Mouse (Mus musculus) C2C12 (cell line): Measurements from ENCODE around the gene Pglyrp1. TPM values are rescaled to one million over a fixed set of nuclear protein-coding genes. Genes with fewer than 3 reads are reported as not detected.

Experiments used
- H3K27me3 ChIP-seq: one replicate; pipeline ENCODE4 v1.6.1; 2011; ENCODE audit not compliant: control insufficient read depth, insufficient read depth, insufficient read length
- H3K36me3 ChIP-seq: one replicate; pipeline ENCODE4 v1.6.1; 2011; ENCODE audit not compliant: control insufficient read depth, insufficient read depth
- H3K4me3 ChIP-seq: one replicate; pipeline ENCODE4 v1.5.1; 2011; ENCODE audit warnings: mild to moderate bottlenecking, control low read depth; ENCODE audit not compliant: poor library complexity, insufficient read depth, severe bottlenecking
- H3K79me2 ChIP-seq: one replicate; pipeline ENCODE4 v1.6.1; 2011; ENCODE audit not compliant: control insufficient read depth, insufficient read depth
- H3K79me3 ChIP-seq: one replicate; pipeline ENCODE4 v1.6.1; 2011; ENCODE audit warnings: low read depth, control low read depth
- H3ac ChIP-seq: one replicate; pipeline ENCODE3; 2011; ENCODE audit warnings: low read depth; ENCODE audit not compliant: control insufficient read depth, insufficient read length
- CEBPB ChIP-seq: IDR thresholded peaks from one replicate; pipeline ENCODE4 v1.6.1; 2011; ENCODE audit warnings: low read depth, mild to moderate bottlenecking, control low read depth, moderate library complexity
- CTCF ChIP-seq: IDR thresholded peaks from one replicate; pipeline ENCODE4 v1.5.1; 2011; ENCODE audit not compliant: control insufficient read depth, insufficient read depth, insufficient read length
- FOSL1 ChIP-seq: IDR thresholded peaks from one replicate; pipeline ENCODE4 v1.8.0; 2011; ENCODE audit warnings: mild to moderate bottlenecking, low read length; ENCODE audit not compliant: poor library complexity, insufficient read depth, severe bottlenecking
- MAX ChIP-seq: IDR thresholded peaks from one replicate; pipeline ENCODE4 v1.6.1; 2011; ENCODE audit warnings: mild to moderate bottlenecking, control low read depth
- MYOD1 ChIP-seq: IDR thresholded peaks from one replicate; pipeline ENCODE4 v1.6.1; 2011; ENCODE audit warnings: low read depth; ENCODE audit not compliant: control insufficient read depth, insufficient read length
- MYOG ChIP-seq: IDR thresholded peaks from one replicate; pipeline ENCODE4 v1.6.1; 2011; ENCODE audit not compliant: control insufficient read depth, insufficient read length; ENCODE audit errors: extremely low read depth
- USF1 ChIP-seq: IDR thresholded peaks from one replicate; pipeline ENCODE4 v1.6.1; 2011; ENCODE audit warnings: low read depth, mild to moderate bottlenecking, control low read depth, moderate library complexity
- polyA plus RNA-seq: library from polyadenylated mRNA; unstranded; fragments of >200 nt; fragmentation: generic; extraction: Trizol; gene quantifications from one replicate; pipeline ENCODE4 v1.2.1, GENCODE M21; 2012; ENCODE audit warnings: missing spikeins

The Pglyrp1 gene
- polyA plus RNA-seq, 1 experiment, result 0.05 TPM

- peaks cover 41% of the 10 kb centered on the region for H3K27me3 ChIP-seq
- no peaks in the 10 kb centered on the region for H3K36me3 ChIP-seq
- no peak overlapping the region for H3K4me3 ChIP-seq
- H3ac ChIP-seq, result no peak overlapping the region
- TF ChIP-seq CTCF, result no peak
- TF ChIP-seq MAX, result no peak
- no peak for TF ChIP-seq MYOD1
- no peak for TF ChIP-seq CEBPB
- no peak for TF ChIP-seq MYOG
- TF ChIP-seq USF1, result no peak
- TF ChIP-seq FOSL1, result no peak
- no peaks in the 10 kb centered on the region for H3K79me3 ChIP-seq
- no peaks in the 10 kb centered on the region for H3K79me2 ChIP-seq
These were observed 55.1 kb downstream of the Pglyrp1 start for GRCm38 (mm10) chr7:18926041-18926790.

GRCm38 (mm10) chr7:18926911-18927310 is 55.8 kb downstream of the Pglyrp1 start:
- Histone ChIP-seq H3K4me3 (no peak overlapping the region), H3K36me3 (no peaks in the 10 kb centered on the region), H3K79me3 (no peaks in the 10 kb centered on the region), H3K27me3 (peaks cover 41% of the 10 kb centered on the region), H3K79me2 (no peaks in the 10 kb centered on the region), H3ac (no peak overlapping the region)
- TF ChIP-seq USF1, result no peak
- no peak for TF ChIP-seq FOSL1
- TF ChIP-seq MYOG, result no peak
- no peak for TF ChIP-seq CEBPB

GRCm38 (mm10) chr7:18927759-18928158 is 56.6 kb downstream of the Pglyrp1 start:
- Histone ChIP-seq H3K4me3 (no peak overlapping the region), H3K27me3 (peaks cover 41% of the 10 kb centered on the region), H3ac (no peak overlapping the region), H3K79me3 (no peaks in the 10 kb centered on the region), H3K79me2 (no peaks in the 10 kb centered on the region), H3K36me3 (no peaks in the 10 kb centered on the region)
- TF ChIP-seq CEBPB, result no peak
- TF ChIP-seq FOSL1, result no peak
- TF ChIP-seq MYOG, result no peak
- no peak for TF ChIP-seq USF1
- no peak for TF ChIP-seq CTCF

Other genes with a start within 250 kb of the Pglyrp1 start
- not detected for gene Psg21, start 214.6 kb upstream of the Pglyrp1 start, polyA plus RNA-seq
- not detected for gene Psg20, start 185.1 kb upstream of the Pglyrp1 start, polyA plus RNA-seq
- gene Psg22, start 153.2 kb upstream of the Pglyrp1 start, polyA plus RNA-seq, result not detected
- gene Psg19, start 72.8 kb upstream of the Pglyrp1 start, polyA plus RNA-seq, result not detected
- not detected for gene Psg17, start 49.7 kb upstream of the Pglyrp1 start, polyA plus RNA-seq
- 0.18 TPM for gene Mill2, start 31.4 kb upstream of the Pglyrp1 start, polyA plus RNA-seq
- 10.8 TPM for gene Ccdc61, start 39.1 kb downstream of the Pglyrp1 start, polyA plus RNA-seq
- gene Nova2, start 54.6 kb downstream of the Pglyrp1 start, polyA plus RNA-seq, result 0.05 TPM
- gene Nanos2, start 116.1 kb downstream of the Pglyrp1 start, polyA plus RNA-seq, result not detected
- gene Mypop, start 119.9 kb downstream of the Pglyrp1 start, polyA plus RNA-seq, result 17.8 TPM
- gene Irf2bp1, start 132.7 kb downstream of the Pglyrp1 start, polyA plus RNA-seq, result 39.4 TPM
- 0.07 TPM for gene Foxa3, start 152.2 kb downstream of the Pglyrp1 start, polyA plus RNA-seq
- gene Sympk, start 153.0 kb downstream of the Pglyrp1 start, polyA plus RNA-seq, result 84.8 TPM
- 0.09 TPM for gene Rsph6a, start 183.4 kb downstream of the Pglyrp1 start, polyA plus RNA-seq
- gene Dmwd, start 204.9 kb downstream of the Pglyrp1 start, polyA plus RNA-seq, result 83.1 TPM
- 120 TPM for gene Dmpk, start 212.5 kb downstream of the Pglyrp1 start, polyA plus RNA-seq
- 1.6 TPM for gene Six5, start 223.3 kb downstream of the Pglyrp1 start, polyA plus RNA-seq
- not detected for gene Gm4969, start 247.0 kb downstream of the Pglyrp1 start, polyA plus RNA-seq
- gene Fbxo46, start 248.5 kb downstream of the Pglyrp1 start, polyA plus RNA-seq, result 7.4 TPM